Mouse (Mus musculus) CH12.LX (cell line): Measurements from ENCODE around the gene H2-Q10. TPM values are rescaled to one million over a fixed set of nuclear protein-coding genes. Genes with fewer than 3 reads are reported as not detected.

Source experiments
- DNase-seq: peaks from one replicate; pipeline ENCODE4 v3.0.0-alpha.2; 2013; ENCODE audit errors: extremely low read depth
- H3K27ac ChIP-seq: 2 replicates; pipeline ENCODE4 v1.5.1; 2012; ENCODE audit warnings: low read depth, mild to moderate bottlenecking, control low read depth, moderate library complexity; ENCODE audit not compliant: insufficient read depth
- H3K27me3 ChIP-seq: replicated peaks from 2 replicates; pipeline ENCODE3; 2012; ENCODE audit warnings: inconsistent platforms
- H3K36me3 ChIP-seq, 2 experiments: replicated peaks in 1 of 2; 2 replicates each; pipeline versions ENCODE3 to v1.6.1; 2012; ENCODE audit warnings: inconsistent platforms in 1 of 2, low read length in 1 of 2, mild to moderate bottlenecking in 1 of 2, mixed read lengths in 1 of 2, moderate library complexity in 1 of 2; ENCODE audit not compliant: control insufficient read depth in 1 of 2, insufficient read depth in 1 of 2
- H3K4me1 ChIP-seq, 2 experiments: 2 replicates each; pipeline ENCODE4 v1.6.1; 2012; ENCODE audit warnings: inconsistent platforms in 1 of 2, moderate library complexity in 1 of 2; ENCODE audit not compliant: insufficient read depth in 2 of 2, control insufficient read depth in 1 of 2
- H3K4me2 ChIP-seq: 2 replicates; pipeline ENCODE4 v1.6.1; 2012; ENCODE audit warnings: low read depth, mild to moderate bottlenecking, control low read depth; ENCODE audit not compliant: poor library complexity, insufficient read depth, severe bottlenecking
- H3K4me3 ChIP-seq, 3 experiments: fragments of 150-350 bp in 1 of 3; sonication (generic) in 1 of 3; replicated peaks in 1 of 3; 2 replicates each; pipeline versions ENCODE3 to v1.5.1; 2011 to 2012; ENCODE audit warnings: low read depth in 2 of 3, low read length in 2 of 3, mild to moderate bottlenecking in 2 of 3, moderate library complexity in 2 of 3, control low read depth in 1 of 3, improper control_type of control experiment in 1 of 3, inconsistent platforms in 1 of 3, mixed read lengths in 1 of 3; ENCODE audit not compliant: poor library complexity in 1 of 3
- H3K79me2 ChIP-seq: replicated peaks from 2 replicates; pipeline ENCODE4 v1.6.1; 2012; ENCODE audit warnings: mild to moderate bottlenecking, moderate library complexity; ENCODE audit not compliant: control insufficient read depth, poor library complexity, insufficient read depth, severe bottlenecking; ENCODE audit errors: extremely low read depth
- H3K9ac ChIP-seq: 2 replicates; pipeline ENCODE4 v1.6.1; 2012; ENCODE audit warnings: low read depth, mild to moderate bottlenecking, control low read depth, moderate library complexity; ENCODE audit not compliant: insufficient read depth
- H3K9me3 ChIP-seq: replicated peaks from 2 replicates; pipeline ENCODE3; 2012; ENCODE audit warnings: low read length, inconsistent platforms, mixed read lengths
- CHD1 ChIP-seq: IDR thresholded peaks from 2 replicates; pipeline ENCODE4 v1.6.1; 2012; ENCODE audit warnings: low read depth, low read length, improper control_type of control experiment, inconsistent platforms
- CHD2 ChIP-seq: IDR thresholded peaks from 2 replicates; pipeline ENCODE4 v1.6.1; 2011; ENCODE audit warnings: low read length, improper control_type of control experiment
- CTCF ChIP-seq, 2 experiments: IDR thresholded peaks in 1 of 2; conservative IDR thresholded peaks in 1 of 2; 2 replicates each; pipeline ENCODE4 v1.5.1; 2011 to 2012; ENCODE audit warnings: low read depth in 2 of 2, low read length in 2 of 2, improper control_type of control experiment in 1 of 2, inconsistent platforms in 1 of 2, mild to moderate bottlenecking in 1 of 2, moderate library complexity in 1 of 2
- E2F4 ChIP-seq: IDR thresholded peaks from 2 replicates; pipeline ENCODE4 v1.6.1; 2011; ENCODE audit warnings: low read depth, low read length, improper control_type of control experiment; ENCODE audit not compliant: insufficient replicate concordance
- ELF1 ChIP-seq: IDR thresholded peaks from 2 replicates; pipeline ENCODE4 v1.6.1; 2014; ENCODE audit warnings: low read depth, mild to moderate bottlenecking, inconsistent platforms, low read length, improper control_type of control experiment
- ETS1 ChIP-seq: conservative IDR thresholded peaks from 2 replicates; pipeline ENCODE4 v1.6.1; 2012; ENCODE audit warnings: low read depth, mild to moderate bottlenecking, inconsistent platforms, low read length, improper control_type of control experiment, moderate library complexity
- HCFC1 ChIP-seq: IDR thresholded peaks from 2 replicates; pipeline ENCODE4 v1.6.1; 2012; ENCODE audit warnings: low read depth, mild to moderate bottlenecking, inconsistent platforms, low read length, improper control_type of control experiment
- IRF4 ChIP-seq: IDR thresholded peaks from 2 replicates; pipeline ENCODE4 v1.6.1; 2014; ENCODE audit warnings: low read depth, mild to moderate bottlenecking, inconsistent platforms, low read length, improper control_type of control experiment
- JUN ChIP-seq: IDR thresholded peaks from 2 replicates; pipeline ENCODE4 v1.6.1; 2011; ENCODE audit warnings: low read depth, mild to moderate bottlenecking, low read length, improper control_type of control experiment, moderate library complexity; ENCODE audit not compliant: insufficient read depth
- MAX ChIP-seq: IDR thresholded peaks from 2 replicates; pipeline ENCODE4 v1.6.1; 2011; ENCODE audit warnings: low read length, improper control_type of control experiment
- MAZ ChIP-seq: IDR thresholded peaks from 2 replicates; pipeline ENCODE4 v1.6.1; 2012; ENCODE audit warnings: low read depth, mild to moderate bottlenecking, inconsistent platforms, low read length, improper control_type of control experiment, moderate library complexity
- MYC ChIP-seq: IDR thresholded peaks from 2 replicates; pipeline ENCODE4 v1.6.1; 2011; ENCODE audit warnings: low read depth, mild to moderate bottlenecking, improper control_type of control experiment, low read length
- NELFE ChIP-seq: IDR thresholded peaks from 2 replicates; pipeline ENCODE4 v1.6.1; 2011; ENCODE audit warnings: low read depth, low read length, improper control_type of control experiment
- NRF1 ChIP-seq: IDR thresholded peaks from 2 replicates; pipeline ENCODE4 v1.6.1; 2014; ENCODE audit warnings: low read depth, mild to moderate bottlenecking, inconsistent platforms, low read length, improper control_type of control experiment, moderate library complexity
- PAX5 ChIP-seq: IDR thresholded peaks from 2 replicates; pipeline ENCODE4 v1.6.1; 2012; ENCODE audit warnings: low read length, inconsistent platforms, mixed read lengths
- POLR2A ChIP-seq: IDR thresholded peaks from 2 replicates; pipeline ENCODE4 v1.6.1; 2011; ENCODE audit warnings: low read depth, mild to moderate bottlenecking, improper control_type of control experiment, low read length
- RAD21 ChIP-seq: IDR thresholded peaks from 2 replicates; pipeline ENCODE4 v1.6.1; 2011; ENCODE audit warnings: low read depth, mild to moderate bottlenecking, low read length, improper control_type of control experiment, moderate library complexity
- RCOR1 ChIP-seq: conservative IDR thresholded peaks from 2 replicates; pipeline ENCODE4 v1.6.1; 2012; ENCODE audit warnings: low read depth, mild to moderate bottlenecking, inconsistent platforms, low read length, improper control_type of control experiment
- SIN3A ChIP-seq: IDR thresholded peaks from 2 replicates; pipeline ENCODE4 v1.6.1; 2012; ENCODE audit warnings: low read length, improper control_type of control experiment, inconsistent platforms
- SMC3 ChIP-seq: IDR thresholded peaks from 2 replicates; pipeline ENCODE4 v1.6.1; 2011; ENCODE audit warnings: low read depth, low read length, improper control_type of control experiment
- TCF12 ChIP-seq: IDR thresholded peaks from 2 replicates; pipeline ENCODE4 v1.6.1; 2014; ENCODE audit warnings: low read depth, mild to moderate bottlenecking, inconsistent platforms, low read length, improper control_type of control experiment
- UBTF ChIP-seq: IDR thresholded peaks from 2 replicates; pipeline ENCODE4 v1.6.1; 2012; ENCODE audit warnings: low read depth, mild to moderate bottlenecking, inconsistent platforms, low read length, improper control_type of control experiment, moderate library complexity
- USF2 ChIP-seq: conservative IDR thresholded peaks from 2 replicates; pipeline ENCODE4 v1.6.1; 2011; ENCODE audit warnings: low read depth, low read length, improper control_type of control experiment
- ZC3H11A ChIP-seq: IDR thresholded peaks from 2 replicates; pipeline ENCODE4 v1.6.1; 2012; ENCODE audit warnings: low read depth, mild to moderate bottlenecking, inconsistent platforms, low read length, improper control_type of control experiment
- ZKSCAN1 ChIP-seq: IDR thresholded peaks from 2 replicates; pipeline ENCODE4 v1.6.1; 2012; ENCODE audit warnings: low read depth, inconsistent platforms, low read length, improper control_type of control experiment, borderline replicate concordance
- ZNF384 ChIP-seq: IDR thresholded peaks from 2 replicates; pipeline ENCODE4 v1.6.1; 2012; ENCODE audit warnings: low read depth, low read length, improper control_type of control experiment, inconsistent platforms
- dilution Hi-C: fragments of 300-500 bp; cut with MboI; formaldehyde crosslinking; loops from 2 replicates; pipeline ENCODE4 v1.14.3; 2020; ENCODE audit warnings: low sequenced_read_pairs; ENCODE audit not compliant: extremely low pct_unique_long_range_greater_than_20kb, extremely low pct_ligation_motif_present
- in situ Hi-C: fragments of 300-500 bp; cut with MboI; formaldehyde crosslinking; loops from 3 replicates; pipeline ENCODE4 v1.14.3; 2019; ENCODE audit warnings: low sequenced_read_pairs, low pct_ligation_motif_present, low pct_unique_long_range_greater_than_20kb, mixed read lengths
- polyA plus RNA-seq: library from polyadenylated mRNA; unstranded; fragments of >175 nt; gene quantifications from 2 replicates; pipeline ENCODE4 v1.2.1, GENCODE M21; 2012; ENCODE audit warnings: low read depth; ENCODE audit not compliant: insufficient read length
- total RNA-seq, 2 experiments: library from RNA; depleted of rRNA; stranded (reverse); fragments of 300-350 nt in 1 of 2; fragments of >200 nt in 1 of 2; gene quantifications; 2 replicates each; pipeline ENCODE4 v1.2.3; 2012 to 2014

The H2-Q10 gene
- total and polyA plus RNA-seq, 3 experiments, result 0.62 to 60.0 (median 2.4) TPM

DNA sequence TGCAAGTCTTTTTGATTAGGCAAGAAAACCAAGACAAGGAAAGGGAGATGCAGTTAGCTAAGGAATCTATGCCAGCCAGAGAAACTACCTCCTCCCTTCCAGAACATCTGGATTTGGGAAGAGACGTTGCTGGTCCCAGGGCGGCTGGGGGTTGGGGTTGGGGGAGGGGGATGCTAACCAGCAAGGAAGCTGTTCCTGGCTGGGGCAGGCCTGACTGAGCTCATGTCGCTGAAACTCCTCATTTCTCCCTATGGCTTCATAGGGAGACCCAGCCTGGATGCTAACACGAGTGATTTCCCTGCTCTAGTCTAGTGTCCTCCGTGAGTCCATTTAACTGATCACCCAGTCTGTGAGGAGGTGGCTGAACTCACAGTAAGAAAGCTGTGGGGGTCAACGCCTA is 32.3 kb downstream of the H2-Q10 start:
- in situ Hi-C loops (no loop called here), dilution Hi-C loops (no loop called here)
- H3K9me3 ChIP-seq, result no peaks in the 10 kb centered on the region
- H3K4me1 ChIP-seq, result peaks cover 0 to 6% of the 10 kb centered on the region in 2 experiments; a peak in 1 of 4 replicates
- no peak overlapping the region for H3K4me3 ChIP-seq
- no peaks in the 10 kb centered on the region for H3K36me3 ChIP-seq
- no peak overlapping the region for H3K4me2 ChIP-seq
- no peak overlapping the region for H3K27ac ChIP-seq
- peaks cover 9% of the 10 kb centered on the region for H3K27me3 ChIP-seq
- no peaks in the 10 kb centered on the region for H3K79me2 ChIP-seq
- TF ChIP-seq ZNF384, result no peak
- no peak for TF ChIP-seq MAX
- no peak for TF ChIP-seq CHD2
- no peak for DNase-seq
- no peak overlapping the region for H3K9ac ChIP-seq

DNA sequence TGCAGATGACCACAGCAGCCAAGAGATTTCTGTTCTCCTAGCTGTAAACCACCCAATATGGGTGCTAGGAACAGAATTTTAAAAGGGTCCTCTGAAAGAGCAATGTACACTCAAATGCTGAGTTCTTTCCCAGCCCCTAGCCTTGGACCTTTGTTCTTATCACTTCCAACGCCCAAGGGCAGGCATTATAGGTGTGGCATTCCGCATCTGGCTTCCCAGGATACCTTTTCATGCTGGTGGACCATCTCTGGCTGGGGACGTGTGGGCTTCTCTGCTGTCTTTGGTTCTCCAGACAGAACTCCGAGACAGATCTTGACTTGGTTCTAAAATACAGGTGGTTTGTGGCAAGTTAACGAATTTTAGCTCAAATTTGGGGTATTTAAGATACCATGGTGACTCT is 32.9 kb downstream of the H2-Q10 start:
- Histone ChIP-seq H3K79me2 (no peaks in the 10 kb centered on the region), H3K9ac (no peak overlapping the region), H3K4me3 (no peak overlapping the region), H3K27ac (no peak overlapping the region), H3K9me3 (no peaks in the 10 kb centered on the region), H3K27me3 (peaks cover 9% of the 10 kb centered on the region), H3K4me1 (peaks cover 0 to 6% of the 10 kb centered on the region in 2 experiments; a peak in 1 of 4 replicates), H3K4me2 (no peak overlapping the region), H3K36me3 (no peaks in the 10 kb centered on the region)
- dilution Hi-C loops, result no loop called here
- no peak for TF ChIP-seq MAZ
- no peak for TF ChIP-seq ELF1
- no peak for TF ChIP-seq SIN3A
- no peak for TF ChIP-seq NRF1
- no peak for TF ChIP-seq HCFC1
- no peak for TF ChIP-seq NELFE
- no peak for TF ChIP-seq CHD1
- TF ChIP-seq TCF12, result no peak
- TF ChIP-seq SMC3, result no peak
- TF ChIP-seq CTCF (conservative IDR thresholded peaks at IDR 0.05 in 1 of 2, IDR thresholded peaks at IDR 0.05 in 1 of 2; ENCODE audit: low read depth in 2 of 2, low read length in 2 of 2), result no peak
- TF ChIP-seq RAD21, result no peak
- no peak for TF ChIP-seq E2F4
- no peak for TF ChIP-seq RCOR1
- no peak for DNase-seq
- in situ Hi-C loops, result no loop called here

DNA sequence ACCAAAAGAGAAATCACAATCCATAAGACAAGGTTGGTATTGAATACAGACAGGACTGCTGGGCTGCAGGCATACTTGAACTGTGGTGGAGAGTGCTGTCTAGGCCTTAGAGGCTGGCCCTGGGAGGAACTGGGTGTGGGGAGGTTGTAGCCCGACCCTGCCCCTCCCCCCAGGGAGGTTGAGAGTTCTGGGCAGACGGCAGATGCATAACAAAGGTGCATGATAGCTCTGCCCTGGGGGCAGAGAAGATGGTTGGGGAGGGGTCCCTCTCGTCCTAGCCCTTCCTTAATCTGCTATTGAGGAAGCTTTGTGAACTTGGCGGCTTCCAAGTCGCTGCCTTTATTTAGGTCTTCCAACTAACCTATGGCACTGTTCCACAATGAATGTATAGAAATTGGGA is 34.0 kb downstream of the H2-Q10 start:
- dilution Hi-C loops, result no loop called here
- Histone ChIP-seq H3K27ac (no peak overlapping the region), H3K4me2 (no peak overlapping the region), H3K4me3 (no peak overlapping the region), H3K36me3 (no peaks in the 10 kb centered on the region), H3K9me3 (no peaks in the 10 kb centered on the region), H3K9ac (no peak overlapping the region), H3K27me3 (peaks cover 9% of the 10 kb centered on the region), H3K4me1 (peaks cover 0 to 7% of the 10 kb centered on the region in 2 experiments; a peak in 2 of 4 replicates), H3K79me2 (no peaks in the 10 kb centered on the region)
- TF ChIP-seq USF2, result no peak
- TF ChIP-seq CHD2, result no peak
- TF ChIP-seq NELFE, result no peak
- no peak for TF ChIP-seq POLR2A
- TF ChIP-seq ZNF384, result no peak
- TF ChIP-seq PAX5, result no peak
- TF ChIP-seq RAD21, result no peak
- no peak for TF ChIP-seq NRF1
- TF ChIP-seq MYC, result no peak
- no peak for TF ChIP-seq ZC3H11A
- no peak for TF ChIP-seq ZKSCAN1
- TF ChIP-seq SMC3, result no peak
- TF ChIP-seq MAX, result no peak
- TF ChIP-seq ETS1, result no peak
- no peak for TF ChIP-seq JUN
- TF ChIP-seq UBTF, result no peak
- no peak for TF ChIP-seq E2F4
- TF ChIP-seq SIN3A, result no peak
- no peak for TF ChIP-seq IRF4
- no peak for DNase-seq
- in situ Hi-C loops, result no loop called here
